Comparison of ENCODE assay signal across 8 mouse cellular contexts in genomic region chr5:140647821-140648518, GRCm38 (mm10). TPM values are rescaled to one million over a fixed set of nuclear protein-coding genes. Genes with fewer than 3 reads are reported as not detected.
DNase-seq lines count a peak whose midpoint lies in the region; ATAC-seq and TF ChIP-seq lines count a peak whose summit lies in the region.

No protein-coding gene starts in this region.

- H3K27ac ChIP-seq in forebrain, embryonic 13.5 days = peak overlapping the region; percentile 94
- H3K27ac ChIP-seq in intestine, embryonic 14.5 days (ENCODE audit: low read depth) = peak overlapping the region; percentile 87
- H3K27ac ChIP-seq in limb, embryonic 10.5 days = peak overlapping the region; percentile 98
- peak overlapping the region; percentile 95 for H3K27ac ChIP-seq in midbrain, embryonic 16.5 days (ENCODE audit: low read length)

- H3K4me1 ChIP-seq in forebrain, embryonic 13.5 days = peaks cover 66% of the 10 kb centered on the region
- peaks cover 41% of the 10 kb centered on the region for H3K4me1 ChIP-seq in intestine, embryonic 14.5 days (replicated peaks; ENCODE audit: control insufficient read depth, insufficient read depth, low read length)
- H3K4me1 ChIP-seq in limb, embryonic 10.5 days = peaks cover 61% of the 10 kb centered on the region
- H3K4me1 ChIP-seq in midbrain, embryonic 16.5 days (ENCODE audit: control insufficient read depth, insufficient read depth, low read length) = peaks cover 42% of the 10 kb centered on the region

- H3K9me3 ChIP-seq in forebrain, embryonic 13.5 days (replicated peaks) = no peaks in the 10 kb centered on the region
- no peaks in the 10 kb centered on the region for H3K9me3 ChIP-seq in intestine, embryonic 14.5 days (ENCODE audit: control insufficient read depth, low read length)
- H3K9me3 ChIP-seq in limb, embryonic 10.5 days (replicated peaks) = no peaks in the 10 kb centered on the region
- H3K9me3 ChIP-seq in midbrain, embryonic 16.5 days (replicated peaks; ENCODE audit: control insufficient read depth, low read length, poor library complexity, severe bottlenecking) = no peaks in the 10 kb centered on the region

- H3K9ac ChIP-seq in forebrain, embryonic 13.5 days = peak overlapping the region; percentile 100
- peak overlapping the region; percentile 92 for H3K9ac ChIP-seq in intestine, embryonic 14.5 days (ENCODE audit: low read length)
- peak overlapping the region; percentile 100 for H3K9ac ChIP-seq in midbrain, embryonic 16.5 days (ENCODE audit: low read depth, low read length)

- WGBS in forebrain, embryonic 13.5 days = 0% methylated on average over 13 of the region's 13 CpGs
- 2% methylated on average over 13 of the region's 13 CpGs for WGBS in intestine, embryonic 14.5 days
- WGBS in limb, embryonic 10.5 days = 9% methylated on average over 13 of the region's 13 CpGs
- 0% methylated on average over 13 of the region's 13 CpGs for WGBS in midbrain, embryonic 16.5 days

- peaks cover 35% of the 10 kb centered on the region for H3K36me3 ChIP-seq in forebrain, embryonic 13.5 days (ENCODE audit: poor library complexity, severe bottlenecking)
- H3K36me3 ChIP-seq in intestine, embryonic 14.5 days (ENCODE audit: control insufficient read depth, insufficient read depth, low read length) = peaks cover 14% of the 10 kb centered on the region; the same call in 1 of the 2 replicates
- H3K36me3 ChIP-seq in limb, embryonic 10.5 days = peaks cover 43% of the 10 kb centered on the region
- no peaks in the 10 kb centered on the region for H3K36me3 ChIP-seq in midbrain, embryonic 16.5 days (ENCODE audit: control insufficient read depth, insufficient read depth, low read length)

- DNase-seq in ovary, postnatal 36 days (ENCODE audit: low spot score) = peak; percentile 47
- no peak for DNase-seq in ovary, postnatal 14 days (ENCODE audit: low spot score)
- DNase-seq in brain, embryonic 14.5 days (ENCODE audit: low read depth) = peak; percentile 87
- peak; percentile 80 for DNase-seq in intestine, embryonic 14.5 days (ENCODE audit: low spot score)
- DNase-seq in limb, embryonic 10.5 days (ENCODE audit: low spot score) = peak; percentile 68
- peak; percentile 60 to 65 for DNase-seq in thymus, postnatal 36 days

- H3K27me3 ChIP-seq in forebrain, embryonic 13.5 days = no peaks in the 10 kb centered on the region
- H3K27me3 ChIP-seq in intestine, embryonic 14.5 days (replicated peaks; ENCODE audit: control insufficient read depth, insufficient read depth, low read length) = no peaks in the 10 kb centered on the region
- no peaks in the 10 kb centered on the region for H3K27me3 ChIP-seq in limb, embryonic 10.5 days (ENCODE audit: low read depth, poor library complexity, severe bottlenecking)
- H3K27me3 ChIP-seq in midbrain, embryonic 16.5 days (ENCODE audit: control insufficient read depth, insufficient read depth, low read depth, low read length) = no peaks in the 10 kb centered on the region

- H3K4me3 ChIP-seq in forebrain, embryonic 13.5 days = peak overlapping the region; percentile 98
- H3K4me3 ChIP-seq in intestine, embryonic 14.5 days (ENCODE audit: low read depth, low read length) = peak overlapping the region; percentile 69
- peak overlapping the region; percentile 84 for H3K4me3 ChIP-seq in limb, embryonic 10.5 days
- peak overlapping the region; percentile 90 for H3K4me3 ChIP-seq in midbrain, embryonic 16.5 days (ENCODE audit: low read depth, low read length)

- no peak for TF ChIP-seq POLR2A in brain, embryonic 14.5 days (IDR thresholded peaks at IDR 0.05; ENCODE audit: borderline replicate concordance, extremely low read depth, insufficient read depth, insufficient read length, poor library complexity, severe bottlenecking)

- peak overlapping the region; percentile 100 for H3K4me2 ChIP-seq in forebrain, embryonic 13.5 days
- H3K4me2 ChIP-seq in intestine, embryonic 14.5 days (ENCODE audit: low read length) = peak overlapping the region; percentile 93
- peak overlapping the region; percentile 98 for H3K4me2 ChIP-seq in midbrain, embryonic 16.5 days (ENCODE audit: low read length)

- ATAC-seq in forebrain, embryonic 13.5 days = peak; percentile 39
- ATAC-seq in intestine, embryonic 14.5 days (replicated peaks; ENCODE audit: low FRiP score, low TSS enrichment, low read depth) = peak; percentile 23; the same call in 1 of the 2 replicates
- peak; percentile 26 for ATAC-seq in midbrain, embryonic 16.5 days

- TF ChIP-seq CTCF in brain, embryonic 14.5 days (IDR thresholded peaks at IDR 0.05; ENCODE audit: borderline replicate concordance, extremely low read depth, insufficient read depth, insufficient read length) = no peak

RNA-seq across cellular contexts. Expression of gene Ttyh3, which starts 0.9 kb away (rescaled TPM):
- 164 and 280 TPM in 2 replicates for polyA plus RNA-seq in brain, embryonic 14.5 days (2012; rRNA removed)
- 59.3 and 63.4 TPM in 2 replicates for polyA plus RNA-seq in forebrain, embryonic 13.5 days (2015; fragmentation: Nextera tagmentation; extraction: Ambion mirVana)
- polyA plus RNA-seq in intestine, embryonic 14.5 days (2014; fragmentation: Nextera tagmentation; extraction: Ambion mirVana) = 39.5 and 44.8 TPM in 2 replicates
- 36.6 and 47.0 TPM in 2 replicates for polyA plus RNA-seq in limb, embryonic 10.5 days (2016; fragmentation: Nextera tagmentation; extraction: Ambion mirVana)
- 56.0 and 61.5 TPM in 2 replicates for polyA plus RNA-seq in midbrain, embryonic 16.5 days (2015; fragmentation: Nextera tagmentation; extraction: Ambion mirVana)

RNA-seq across cellular contexts. Expression of gene Lfng, which starts 40.9 kb away (rescaled TPM):
- 55.8 and 73.4 TPM in 2 replicates for polyA plus RNA-seq in brain, embryonic 14.5 days (2012; rRNA removed)
- polyA plus RNA-seq in forebrain, embryonic 13.5 days (2015; fragmentation: Nextera tagmentation; extraction: Ambion mirVana) = 28.8 and 31.8 TPM in 2 replicates
- polyA plus RNA-seq in intestine, embryonic 14.5 days (2014; fragmentation: Nextera tagmentation; extraction: Ambion mirVana) = 12.6 and 15.4 TPM in 2 replicates
- polyA plus RNA-seq in limb, embryonic 10.5 days (2016; fragmentation: Nextera tagmentation; extraction: Ambion mirVana) = 4.3 and 5.8 TPM in 2 replicates
- polyA plus RNA-seq in midbrain, embryonic 16.5 days (2015; fragmentation: Nextera tagmentation; extraction: Ambion mirVana) = 18.4 and 23.1 TPM in 2 replicates

RNA-seq across cellular contexts. Expression of gene Iqce, which starts 54.2 kb away (rescaled TPM):
- 42.4 and 49.9 TPM in 2 replicates for polyA plus RNA-seq in brain, embryonic 14.5 days (2012; rRNA removed)
- 20.1 and 27.6 TPM in 2 replicates for polyA plus RNA-seq in forebrain, embryonic 13.5 days (2015; fragmentation: Nextera tagmentation; extraction: Ambion mirVana)
- polyA plus RNA-seq in intestine, embryonic 14.5 days (2014; fragmentation: Nextera tagmentation; extraction: Ambion mirVana) = 23.6 and 24.1 TPM in 2 replicates
- 24.2 and 24.9 TPM in 2 replicates for polyA plus RNA-seq in limb, embryonic 10.5 days (2016; fragmentation: Nextera tagmentation; extraction: Ambion mirVana)
- 30.5 and 31.5 TPM in 2 replicates for polyA plus RNA-seq in midbrain, embryonic 16.5 days (2015; fragmentation: Nextera tagmentation; extraction: Ambion mirVana)

RNA-seq across cellular contexts. Expression of gene Brat1, which starts 56.8 kb away (rescaled TPM):
- polyA plus RNA-seq in brain, embryonic 14.5 days (2012; rRNA removed) = 28.6 and 34.3 TPM in 2 replicates
- polyA plus RNA-seq in forebrain, embryonic 13.5 days (2015; fragmentation: Nextera tagmentation; extraction: Ambion mirVana) = 21.2 and 25.1 TPM in 2 replicates
- polyA plus RNA-seq in intestine, embryonic 14.5 days (2014; fragmentation: Nextera tagmentation; extraction: Ambion mirVana) = 15.9 and 16.5 TPM in 2 replicates
- 21.8 and 22.2 TPM in 2 replicates for polyA plus RNA-seq in limb, embryonic 10.5 days (2016; fragmentation: Nextera tagmentation; extraction: Ambion mirVana)
- polyA plus RNA-seq in midbrain, embryonic 16.5 days (2015; fragmentation: Nextera tagmentation; extraction: Ambion mirVana) = 21.8 and 24.8 TPM in 2 replicates
